Mouse (Mus musculus): Measurements from ENCODE around the gene S1pr5. TPM values are rescaled to one million over a fixed set of nuclear protein-coding genes. Genes with fewer than 3 reads are reported as not detected.
"Not testable (repeated sequence)": the region's sequence is repeated elsewhere in the genome, so short reads cannot be mapped to it uniquely, and the experiment has no call there.

S1pr5 gene
- polyA plus RNA-seq, 1 experiment from 2014 or later: not detected

DNA sequence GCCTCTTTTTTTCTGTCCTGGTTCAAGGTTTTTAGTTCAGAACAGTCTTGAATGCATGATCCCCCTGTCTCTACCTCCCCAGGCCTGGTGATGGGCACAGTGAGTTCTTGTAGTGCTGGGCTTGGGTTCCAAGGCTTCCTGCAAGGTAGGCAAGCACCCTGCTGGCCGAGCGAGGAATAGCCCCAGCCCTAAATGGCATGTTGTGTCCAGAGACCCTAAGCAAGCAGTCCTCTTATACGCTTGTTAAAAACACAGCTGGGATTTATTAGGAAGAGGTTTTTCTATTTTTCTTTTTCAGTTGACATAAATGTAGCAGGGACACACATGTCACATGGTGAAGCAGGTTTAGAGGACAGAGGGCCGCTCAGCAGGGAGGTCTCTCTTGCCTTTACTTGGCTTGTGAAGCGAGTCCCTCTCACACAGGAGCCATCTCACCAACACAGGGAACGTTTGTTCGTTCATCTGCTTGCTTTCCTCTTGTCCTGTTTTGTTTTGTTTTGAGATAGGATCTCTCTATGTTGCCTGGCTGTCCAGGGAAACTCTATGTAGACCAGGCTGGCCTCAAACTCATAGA lies 34.5 kb downstream of the S1pr5 start:
- H3K4me3 ChIP-seq (replicated peaks): no peak overlapping the region
- no peak overlapping the region for H3K9ac ChIP-seq
- H3K27ac ChIP-seq: no peak overlapping the region
- 0 out of 2 replicates have a peak, but pooled peaks have one; percentile 50 for ATAC-seq (replicated peaks; ENCODE audit: low FRiP score)
- no peaks in the 10 kb centered on the region for H3K27me3 ChIP-seq
- WGBS: 43% methylated on average over 7 of the region's 7 CpGs
- H3K9me3 ChIP-seq (replicated peaks): no peaks in the 10 kb centered on the region
- H3K4me1 ChIP-seq: peaks cover 14% of the 10 kb centered on the region
- peaks cover 16% of the 10 kb centered on the region; the same call in 1 of the 2 replicates for H3K36me3 ChIP-seq
- no peak overlapping the region for H3K4me2 ChIP-seq

DNA sequence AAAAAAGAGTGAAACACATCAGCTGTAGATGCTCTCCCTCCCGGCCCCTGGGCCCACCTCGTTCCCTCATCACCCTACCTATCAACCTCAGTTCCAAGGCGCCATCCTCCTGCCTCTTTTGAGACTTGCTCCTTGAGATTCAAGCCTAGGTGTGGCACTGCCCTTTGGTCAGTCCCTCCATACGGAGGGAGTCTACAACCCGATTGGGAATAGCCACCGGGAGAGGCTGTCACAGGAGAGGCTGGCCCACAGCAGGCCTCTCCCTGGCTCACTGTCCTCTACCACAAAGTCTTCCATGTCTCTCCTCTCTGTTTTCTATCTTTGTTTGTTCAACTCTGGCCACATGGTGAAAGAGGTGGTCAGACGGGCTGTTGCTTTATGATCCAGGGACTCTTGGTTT lies 36.6 kb downstream of the S1pr5 start:
- no peaks in the 10 kb centered on the region for H3K27me3 ChIP-seq
- H3K4me1 ChIP-seq: peaks cover 14% of the 10 kb centered on the region
- H3K36me3 ChIP-seq: peaks cover 19% of the 10 kb centered on the region
- H3K4me3 ChIP-seq (replicated peaks): no peak overlapping the region
- 73% methylated on average over 7 of the region's 7 CpGs for whole genome bisulfite sequencing
- no peak overlapping the region for H3K4me2 ChIP-seq
- no peak overlapping the region for H3K27ac ChIP-seq
- ATAC-seq (replicated peaks; ENCODE audit: low FRiP score): no peak
- H3K9me3 ChIP-seq (replicated peaks): no peaks in the 10 kb centered on the region
- H3K9ac ChIP-seq: no peak overlapping the region

DNA sequence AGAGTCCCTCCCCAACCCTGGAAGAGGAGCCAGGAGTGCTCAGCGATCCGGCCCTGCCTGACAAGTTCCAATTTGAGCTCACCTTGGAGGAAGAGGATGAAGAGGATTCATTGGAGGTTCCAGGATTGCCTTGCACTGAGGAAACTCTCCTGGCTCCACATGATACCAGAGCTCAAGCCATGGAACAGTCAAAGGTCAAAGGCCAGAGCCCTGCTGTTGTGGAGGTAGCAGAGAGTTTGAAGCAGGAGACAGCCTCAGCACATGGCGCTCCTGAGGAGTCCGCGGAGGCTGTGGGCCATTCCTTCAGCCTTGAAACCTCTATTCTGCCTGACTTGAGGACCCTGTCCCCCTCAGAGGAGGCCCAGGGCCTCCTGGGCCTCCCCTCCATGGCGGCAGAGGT lies 37.4 kb downstream of the S1pr5 start:
- H3K36me3 ChIP-seq: peaks cover 19% of the 10 kb centered on the region
- H3K4me2 ChIP-seq: no peak overlapping the region
- H3K9me3 ChIP-seq (replicated peaks): no peaks in the 10 kb centered on the region
- peaks cover 8% of the 10 kb centered on the region; the same call in 1 of the 2 replicates for H3K4me1 ChIP-seq
- no peak overlapping the region for H3K9ac ChIP-seq
- no peak overlapping the region for H3K4me3 ChIP-seq (replicated peaks)
- H3K27me3 ChIP-seq: no peaks in the 10 kb centered on the region
- H3K27ac ChIP-seq: no peak overlapping the region
- no peak for ATAC-seq (replicated peaks; ENCODE audit: low FRiP score)
- WGBS: 83% methylated on average over 6 of the region's 6 CpGs

DNA sequence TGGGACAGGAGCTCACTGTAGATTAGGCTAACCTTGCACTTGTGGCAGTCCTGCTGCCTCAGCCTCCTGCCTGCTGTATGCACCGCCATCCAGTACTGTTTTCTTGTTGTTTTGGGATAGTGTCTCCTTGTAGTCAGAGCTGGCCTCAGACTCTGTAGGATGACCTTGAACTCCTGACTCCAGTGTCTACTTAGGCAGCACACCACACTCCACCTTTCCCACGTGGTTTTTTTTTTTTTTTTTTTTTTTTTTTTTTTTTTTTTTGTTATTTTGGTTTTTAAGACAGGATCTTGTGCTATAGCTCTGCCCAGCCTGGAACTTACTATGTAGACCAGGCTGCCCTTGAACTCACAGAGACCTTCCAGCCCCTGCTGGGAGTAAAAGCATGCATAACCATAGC lies 39.6 kb downstream of the S1pr5 start:
- no peaks in the 10 kb centered on the region for H3K9me3 ChIP-seq (replicated peaks)
- no peak overlapping the region for H3K4me3 ChIP-seq (replicated peaks)
- whole genome bisulfite sequencing: 75% methylated on average over 2 of the region's 2 CpGs
- no peaks in the 10 kb centered on the region for H3K27me3 ChIP-seq
- H3K27ac ChIP-seq: no peak overlapping the region
- peaks cover 19% of the 10 kb centered on the region for H3K36me3 ChIP-seq
- no peak for ATAC-seq (replicated peaks; ENCODE audit: low FRiP score)
- H3K9ac ChIP-seq: no peak overlapping the region
- no peak overlapping the region for H3K4me2 ChIP-seq
- H3K4me1 ChIP-seq: peaks cover 27% of the 10 kb centered on the region

DNA sequence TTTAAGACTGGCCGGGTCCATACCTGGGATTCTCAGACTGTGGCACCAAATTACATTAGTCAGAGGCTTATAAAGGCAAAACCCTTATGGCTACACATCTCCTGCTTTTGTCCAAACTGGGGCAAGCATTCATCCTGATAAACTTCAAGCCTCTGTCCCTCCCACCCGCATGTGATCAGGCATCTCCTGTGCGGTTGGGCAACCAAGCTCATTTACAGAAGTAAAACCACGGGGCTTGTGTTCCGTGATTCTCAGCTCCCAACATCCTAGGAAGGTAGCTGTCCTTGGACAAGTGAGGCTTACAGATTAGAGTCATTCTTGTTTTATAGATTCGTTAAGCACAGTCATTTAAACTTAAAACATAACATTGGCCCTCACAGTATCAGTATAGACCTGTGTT lies 41.4 kb downstream of the S1pr5 start:
- Histone ChIP-seq H3K4me3 (replicated peaks) (no peak overlapping the region), H3K4me1 (peaks cover 36% of the 10 kb centered on the region), H3K27me3 (no peaks in the 10 kb centered on the region), H3K9ac (no peak overlapping the region), H3K9me3 (replicated peaks) (no peaks in the 10 kb centered on the region), H3K36me3 (peaks cover 18% of the 10 kb centered on the region), H3K4me2 (no peak overlapping the region), H3K27ac (no peak overlapping the region)
- WGBS: 75% methylated on average over 6 of the region's 6 CpGs
- no peak for ATAC-seq (replicated peaks; ENCODE audit: low FRiP score)

DNA sequence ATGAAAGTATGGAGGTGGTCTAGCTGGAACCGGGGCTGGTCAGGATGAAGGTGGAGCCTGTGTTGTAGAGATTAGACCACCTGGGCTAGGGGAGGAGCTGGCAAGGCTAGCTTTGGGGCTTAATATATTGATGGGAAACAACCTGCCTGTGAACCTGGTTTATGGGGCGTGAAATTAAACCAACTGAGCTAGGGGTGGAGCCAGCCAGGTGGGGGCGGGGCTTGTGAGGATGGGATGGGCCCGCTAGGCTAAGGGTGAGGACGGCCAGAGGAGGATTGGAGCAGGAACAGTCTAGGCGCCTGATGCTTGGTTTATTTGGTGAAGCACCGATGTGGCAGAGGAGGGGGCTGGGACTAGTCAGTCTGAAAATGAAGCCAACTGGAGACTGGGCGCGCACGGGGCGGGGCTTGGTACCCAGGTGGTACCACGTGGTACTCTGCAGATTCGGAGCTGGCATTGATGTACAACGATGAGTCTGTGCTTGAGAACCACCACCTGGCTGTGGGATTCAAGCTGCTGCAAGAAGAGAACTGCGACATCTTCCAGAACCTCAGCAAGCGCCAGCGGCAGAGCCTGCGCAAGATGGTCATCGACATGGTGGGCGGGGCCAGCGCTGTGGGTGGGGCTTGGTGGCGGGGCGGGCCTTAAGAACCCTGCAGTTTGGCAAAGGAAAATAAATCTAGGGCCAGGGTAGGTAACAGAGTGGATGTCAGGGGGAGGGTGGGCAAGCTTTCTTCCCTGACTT lies 43.5 kb downstream of the S1pr5 start:
- no peaks in the 10 kb centered on the region for H3K9me3 ChIP-seq (replicated peaks)
- H3K4me1 ChIP-seq: peaks cover 34% of the 10 kb centered on the region
- H3K4me2 ChIP-seq: peak overlapping the region; percentile 73
- H3K9ac ChIP-seq: peak overlapping the region; percentile 11; the same call in 1 of the 2 replicates
- H3K27me3 ChIP-seq: no peaks in the 10 kb centered on the region
- H3K36me3 ChIP-seq: peaks cover 6% of the 10 kb centered on the region; the same call in 1 of the 2 replicates
- peak; percentile 91 for ATAC-seq (replicated peaks; ENCODE audit: low FRiP score)
- peak overlapping the region; percentile 89 for H3K27ac ChIP-seq
- WGBS: 2% methylated on average over 23 of the region's 23 CpGs
- peak overlapping the region; percentile 44 for H3K4me3 ChIP-seq (replicated peaks)

DNA sequence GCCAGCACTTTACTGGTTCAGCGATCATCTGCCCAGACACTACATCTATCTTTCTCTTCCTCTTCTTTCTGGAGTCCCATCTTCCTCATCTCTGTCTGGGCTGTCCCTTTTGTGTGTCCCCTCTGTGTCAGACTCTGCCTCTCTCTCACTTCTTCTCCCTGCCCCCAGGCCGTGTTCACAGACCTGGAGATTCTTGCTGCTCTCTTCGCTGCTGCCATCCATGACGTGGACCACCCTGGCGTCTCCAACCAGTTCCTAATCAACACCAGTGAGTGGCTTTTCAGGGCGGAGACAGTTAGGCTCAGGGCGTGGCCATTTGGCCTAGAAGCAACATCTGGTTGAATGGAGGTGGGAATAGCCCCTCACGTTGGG lies 44.1 kb downstream of the S1pr5 start:
- Histone ChIP-seq H3K27me3 (no peaks in the 10 kb centered on the region), H3K9me3 (replicated peaks) (no peaks in the 10 kb centered on the region), H3K4me2 (peak overlapping the region; percentile 73), H3K4me3 (replicated peaks) (peak overlapping the region; percentile 44), H3K36me3 (peaks cover 6% of the 10 kb centered on the region; the same call in 1 of the 2 replicates), H3K27ac (peak overlapping the region; percentile 89), H3K4me1 (peaks cover 34% of the 10 kb centered on the region), H3K9ac (no peak overlapping the region)
- 12% methylated on average over 8 of the region's 8 CpGs for WGBS
- no peak for ATAC-seq (replicated peaks; ENCODE audit: low FRiP score)

DNA sequence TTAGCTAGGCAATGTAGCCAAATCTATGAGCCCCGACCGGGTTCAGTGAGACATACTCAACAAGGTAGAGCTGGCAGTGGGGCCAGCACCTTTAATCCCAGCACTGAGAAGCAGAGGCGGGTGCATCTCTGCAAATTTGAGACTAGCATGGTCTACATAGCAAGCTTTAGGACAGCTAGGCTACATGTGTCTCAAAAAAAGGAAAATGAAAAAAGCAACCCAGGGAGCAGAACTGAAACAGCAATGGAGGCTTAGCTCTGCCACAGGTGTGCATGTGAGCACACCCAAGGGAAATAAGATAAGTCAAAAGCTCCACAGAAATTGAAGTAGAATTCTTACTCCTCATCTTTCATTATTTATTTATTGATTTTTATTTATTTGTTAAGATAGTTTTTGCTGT lies 49.3 kb downstream of the S1pr5 start:
- no peak overlapping the region for H3K4me3 ChIP-seq (replicated peaks)
- no peak for ATAC-seq (replicated peaks; ENCODE audit: low FRiP score)
- peaks cover 41% of the 10 kb centered on the region for H3K4me1 ChIP-seq
- H3K4me2 ChIP-seq: no peak overlapping the region
- no peaks in the 10 kb centered on the region for H3K9me3 ChIP-seq (replicated peaks)
- H3K9ac ChIP-seq: no peak overlapping the region
- 85% methylated on average over 3 of the region's 3 CpGs for WGBS
- H3K36me3 ChIP-seq: peaks cover 4% of the 10 kb centered on the region; the same call in 1 of the 2 replicates
- no peak overlapping the region for H3K27ac ChIP-seq
- H3K27me3 ChIP-seq: no peaks in the 10 kb centered on the region

DNA sequence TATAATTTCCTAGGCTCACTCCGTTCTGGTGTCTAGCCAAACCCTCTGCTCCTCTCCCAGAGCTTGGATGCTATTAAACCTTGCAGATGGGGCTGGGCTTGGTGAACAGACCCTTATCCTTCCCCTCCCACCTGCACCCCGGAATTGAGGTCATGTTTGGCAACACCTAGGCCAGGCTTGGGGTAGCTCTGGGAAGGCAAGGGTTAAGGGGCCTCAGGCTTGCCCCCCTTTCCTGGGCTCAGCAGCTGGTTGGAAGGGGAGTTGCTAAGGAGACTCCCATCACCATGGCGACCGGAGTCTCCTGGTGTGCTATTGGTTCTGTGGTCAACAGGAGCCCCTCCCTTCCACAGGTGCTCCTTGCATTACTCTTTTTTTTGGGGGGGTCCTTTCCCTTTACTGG lies 50.3 kb downstream of the S1pr5 start:
- 0 out of 2 replicates have a peak, but pooled peaks have one; percentile 19 for ATAC-seq (replicated peaks; ENCODE audit: low FRiP score)
- H3K9ac ChIP-seq: no peak overlapping the region
- H3K36me3 ChIP-seq: peaks cover 4% of the 10 kb centered on the region; the same call in 1 of the 2 replicates
- no peaks in the 10 kb centered on the region for H3K9me3 ChIP-seq (replicated peaks)
- no peak overlapping the region for H3K27ac ChIP-seq
- WGBS: 17% methylated on average over 4 of the region's 4 CpGs
- H3K4me1 ChIP-seq: peaks cover 32% of the 10 kb centered on the region
- no peaks in the 10 kb centered on the region for H3K27me3 ChIP-seq
- H3K4me2 ChIP-seq: peak overlapping the region; percentile 60
- H3K4me3 ChIP-seq (replicated peaks): no peak overlapping the region

DNA sequence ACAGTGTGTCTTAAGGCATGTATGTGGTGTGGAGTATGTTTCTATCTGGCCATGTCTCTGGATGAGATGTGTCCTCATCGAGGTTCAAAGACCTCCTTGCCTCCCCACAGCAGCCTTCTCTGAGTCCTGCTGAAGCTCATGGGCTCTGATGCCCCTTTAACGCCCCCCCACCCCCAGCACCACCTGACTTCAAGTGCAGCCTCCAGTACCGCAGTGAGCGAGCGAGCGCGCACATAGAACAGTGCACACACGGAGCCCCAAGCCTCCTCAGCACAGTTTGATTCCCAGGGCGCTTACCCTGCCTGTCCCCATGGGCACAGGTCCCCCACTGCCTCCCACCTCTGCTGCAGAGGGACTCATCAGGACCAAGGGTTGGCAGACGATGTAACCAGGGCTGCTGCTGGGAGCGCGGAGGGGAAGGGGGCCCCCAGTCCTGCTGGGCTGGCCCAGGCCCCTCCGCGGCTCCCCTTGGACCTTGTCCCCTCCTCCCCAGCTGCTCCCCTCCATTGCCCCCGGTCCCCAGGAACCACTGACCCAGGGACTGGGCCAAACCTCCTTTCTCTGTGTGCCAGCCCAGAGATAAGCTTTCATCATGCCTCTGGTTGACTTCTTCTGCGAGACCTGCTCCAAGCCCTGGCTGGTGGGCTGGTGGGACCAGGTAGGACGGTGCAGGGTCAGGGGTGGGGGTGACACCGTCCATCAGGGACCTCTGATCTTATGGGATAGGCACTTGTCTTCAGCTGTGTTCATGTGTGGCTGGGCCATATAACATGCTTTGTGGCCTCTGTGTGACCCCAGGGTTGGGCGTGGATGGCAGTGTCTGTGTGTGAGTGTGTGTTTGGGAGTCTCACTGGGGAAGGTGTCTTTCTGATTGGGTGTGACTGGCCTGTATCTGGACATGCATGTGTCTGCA lies 51.5 kb downstream of the S1pr5 start:
- H3K36me3 ChIP-seq: peaks cover 10% of the 10 kb centered on the region; the same call in 1 of the 2 replicates
- peak overlapping the region; percentile 41 for H3K4me3 ChIP-seq (replicated peaks)
- H3K9ac ChIP-seq: peak overlapping the region; percentile 39; the same call in 1 of the 2 replicates
- H3K27me3 ChIP-seq: no peaks in the 10 kb centered on the region
- peak; percentile 34 for ATAC-seq (replicated peaks; ENCODE audit: low FRiP score)
- 0 out of 2 replicates have a peak overlapping the region, but pooled peaks have one; percentile 58 for H3K27ac ChIP-seq
- WGBS: 37% methylated on average over 19 of the region's 19 CpGs
- H3K4me1 ChIP-seq: peaks cover 28% of the 10 kb centered on the region
- no peaks in the 10 kb centered on the region for H3K9me3 ChIP-seq (replicated peaks)
- peak overlapping the region; percentile 60 for H3K4me2 ChIP-seq

DNA sequence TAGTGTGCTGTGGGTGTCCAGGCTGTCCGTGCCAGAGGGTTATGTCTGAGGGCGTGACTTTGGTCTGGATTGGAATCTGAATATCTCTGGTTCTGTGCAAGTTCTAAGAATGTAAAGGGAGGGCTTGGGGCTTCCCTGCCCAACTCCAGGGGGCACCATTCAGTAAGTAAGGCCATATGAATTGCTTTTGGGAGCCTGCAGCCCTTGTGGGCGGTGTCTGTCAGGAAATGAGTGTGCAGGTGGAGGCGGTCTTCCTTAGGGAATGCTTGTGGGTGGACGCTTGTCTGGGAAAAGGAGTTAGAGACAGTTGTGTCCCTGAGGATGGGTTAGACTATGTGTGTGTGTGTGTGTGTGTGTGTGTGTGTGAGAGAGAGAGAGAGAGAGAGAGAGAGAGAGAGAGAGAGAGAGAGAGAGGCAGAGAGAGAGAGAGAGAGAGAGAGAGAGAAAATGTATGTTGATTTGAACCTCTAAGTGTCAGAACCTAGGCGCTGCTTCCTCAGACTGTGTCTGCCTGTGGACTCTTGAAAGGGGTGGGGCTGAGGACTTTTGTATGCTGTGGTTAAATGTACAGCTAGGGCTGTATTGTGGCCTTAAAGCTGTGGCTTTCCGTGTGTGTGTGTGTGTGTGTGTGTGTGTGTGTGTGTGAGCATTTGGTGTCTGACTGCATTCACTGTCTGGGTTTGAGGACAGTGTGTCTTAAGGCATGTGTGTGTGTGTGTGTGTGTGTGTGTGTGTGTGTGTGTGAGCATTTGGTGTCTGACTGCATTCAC lies 52.3 kb downstream of the S1pr5 start:
- H3K9me3 ChIP-seq (replicated peaks); H3K27ac ChIP-seq; H3K9ac ChIP-seq; H3K27me3 ChIP-seq; H3K4me3 ChIP-seq (replicated peaks); H3K36me3 ChIP-seq; H3K4me2 ChIP-seq; ATAC-seq (replicated peaks; ENCODE audit: low FRiP score): not testable (repeated sequence)
- H3K4me1 ChIP-seq: peaks cover 34% of the 10 kb centered on the region
- WGBS: 50% methylated on average over 7 of the region's 7 CpGs

All from kidney, embryonic 15.5 days (tissue).